In the genomic region with DNA sequence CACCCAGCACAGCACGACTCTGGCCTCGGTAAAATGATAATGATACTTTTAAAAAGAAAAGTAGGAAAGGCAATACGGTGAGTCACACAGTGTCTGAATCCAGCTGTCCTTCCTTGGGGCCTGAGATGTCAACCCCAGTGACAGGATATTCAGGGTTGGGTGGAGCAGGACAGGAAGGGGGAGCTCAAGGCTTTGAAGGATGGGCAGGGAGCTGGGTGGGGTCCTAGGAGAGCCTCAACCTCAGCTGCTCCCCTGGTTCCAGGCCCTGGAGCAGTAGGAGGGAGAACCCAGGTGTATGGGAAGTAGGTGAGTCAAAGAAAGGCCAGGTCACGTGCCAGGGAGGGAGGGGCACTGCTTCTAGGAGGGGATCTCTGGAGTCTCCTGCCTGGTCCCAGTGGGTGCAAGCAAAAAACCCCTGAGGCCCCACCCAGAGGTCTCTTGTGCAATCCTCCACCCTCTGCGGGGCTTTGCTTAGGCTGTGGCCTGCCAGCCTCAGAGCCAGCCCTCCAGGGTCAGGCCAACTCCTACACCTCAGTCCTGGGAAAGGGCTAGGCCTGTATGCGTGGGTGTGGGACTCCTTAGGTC, we compare ENCODE assay signal across 10 mouse cellular contexts. TPM values are rescaled to one million over a fixed set of nuclear protein-coding genes. Genes with fewer than 3 reads are reported as not detected.
DNase-seq lines count a peak whose midpoint lies in the region; ATAC-seq lines count a peak whose summit lies in the region.
"Had no signal": no experiment of that assay in that cellular context is flagged by ENCODE, and none has a peak within 500 bp of the region (broad histone marks: within the 10 kb centered on the region; RNA-seq: fewer than 3 reads in every experiment).

No protein-coding gene starts in this region.

- no peak overlapping the region for H3K9ac ChIP-seq in kidney, embryonic 14.5 days (ENCODE audit: low read depth, low read length)
- H3K9ac ChIP-seq: liver, embryonic 14.5 days had no signal

- intact Hi-C loops in heart, postnatal 25 days (cut with DNase I): no loop called here

- H3K4me3 ChIP-seq in kidney, embryonic 14.5 days (ENCODE audit: low read length): no peak overlapping the region

- no peak overlapping the region for H3K4me2 ChIP-seq in kidney, embryonic 14.5 days (replicated peaks; ENCODE audit: low read depth, low read length)

- no peaks in the 10 kb centered on the region for H3K27me3 ChIP-seq in kidney, embryonic 14.5 days (ENCODE audit: control insufficient read depth, insufficient read depth, low read length)

- H3K27ac ChIP-seq in kidney, embryonic 14.5 days (ENCODE audit: low read depth, low read length): peak overlapping the region; percentile 20; the same call in 1 of the 2 replicates
- H3K27ac ChIP-seq: liver, embryonic 14.5 days had no signal

- no peaks in the 10 kb centered on the region for H3K36me3 ChIP-seq in kidney, embryonic 14.5 days (ENCODE audit: control insufficient read depth, insufficient read depth, low read length)

- no peaks in the 10 kb centered on the region for H3K9me3 ChIP-seq in kidney, embryonic 14.5 days (ENCODE audit: control insufficient read depth, low read length)

- DNase-seq in kidney, postnatal 14 days: no peak
- DNase-seq in ZHBTc4 (ENCODE audit: low read depth, low spot score): peak; percentile 78
- DNase-seq in heart, postnatal 25 days (ENCODE audit: low spot score): peak; percentile 55
- DNase-seq in lung, postnatal 25 days (ENCODE audit: low spot score): peak; percentile 32
- DNase-seq in frontal cortex, postnatal 10 days (ENCODE audit: low spot score in 2 of 2): no peak
- no peak for DNase-seq in cerebellum, postnatal 36 days
- no peak for DNase-seq in thymus, postnatal 10 days (ENCODE audit: low spot score in 2 of 2)
- DNase-seq: cerebellum, postnatal 25 days had no signal

- 29% methylated on average over 6 of the region's 6 CpGs for WGBS in kidney, embryonic 14.5 days

- no peak for ATAC-seq in kidney, embryonic 14.5 days (ENCODE audit: low FRiP score, low TSS enrichment)

- peaks cover 64% of the 10 kb centered on the region for H3K4me1 ChIP-seq in kidney, embryonic 14.5 days (ENCODE audit: control insufficient read depth, insufficient read depth, low read length)

RNA-seq across cellular contexts. Expression of a gene that starts 9.2 kb away (rescaled TPM):
- 129 and 178 TPM in 2 replicates for polyA plus RNA-seq in kidney, embryonic 14.5 days (2014; fragmentation: Nextera tagmentation; extraction: Ambion mirVana)
- 10 to 100 TPM; 37.8 to 57.0 TPM for total RNA-seq in heart, postnatal 25 days (2021)

RNA-seq across cellular contexts. Expression of a gene that starts 27.1 kb away (rescaled TPM):
- 12.1 and 18.8 TPM in 2 replicates for polyA plus RNA-seq in kidney, embryonic 14.5 days (2014; fragmentation: Nextera tagmentation; extraction: Ambion mirVana)
- 10 to 100 TPM; 12.2 to 16.8 TPM for total RNA-seq in heart, postnatal 25 days (2021)

RNA-seq across cellular contexts. Expression of a gene that starts 40.0 kb away (rescaled TPM):
- 35.4 and 40.8 TPM in 2 replicates for polyA plus RNA-seq in kidney, embryonic 14.5 days (2014; fragmentation: Nextera tagmentation; extraction: Ambion mirVana)
- total RNA-seq in heart, postnatal 25 days (2021): 10 to 100 TPM; 17.7 to 18.5 TPM

RNA-seq across cellular contexts. Expression of a gene that starts 57.6 kb away (rescaled TPM):
- polyA plus RNA-seq in kidney, embryonic 14.5 days (2014; fragmentation: Nextera tagmentation; extraction: Ambion mirVana): 127 and 147 TPM in 2 replicates
- 10 to 100 TPM; 35.1 to 38.5 TPM for total RNA-seq in heart, postnatal 25 days (2021)

Comparison
In these comparisons a context has a peak if more than half of its experiments do, and no peak if none do; other contexts are left out.
1. DNase-seq: peak in ZHBTc4 (single experiment), heart, postnatal 25 days (single experiment) and lung, postnatal 25 days (single experiment); none in kidney, postnatal 14 days (single experiment), frontal cortex, postnatal 10 days (0 of 2), cerebellum, postnatal 36 days (0 of 2) and thymus, postnatal 10 days (0 of 2).